Mouse (Mus musculus): ENCODE results near the gene Bcl6. TPM values are rescaled to one million over a fixed set of nuclear protein-coding genes. Genes with fewer than 3 reads are reported as not detected.

Gene Bcl6
- total RNA-seq (2023) = 60.7 and 65.1 TPM in 2 replicates

GRCm38 (mm10) chr16:23988466-23989208 is at the start of gene Bcl6, which contains the start of gene Gm37419:
Gene Bcl6 (minus strand): TSS chr16:23988852.
Gene Gm37419 (plus strand): TSS chr16:23988482.

GRCm38 (mm10) chr16:23932294-23932693 is 56.4 kb downstream of the Bcl6 start, which contains the start of gene Rtp2:
Gene Rtp2 (minus strand): TSS chr16:23932394.

Other genes with a start within 250 kb of the Bcl6 start
- not detected in 2 replicates for gene Sst, start 97.9 kb downstream of the Bcl6 start, total RNA-seq (2023)
- gene Rtp2, start 56.5 kb downstream of the Bcl6 start, total RNA-seq (2023) = not detected in 2 replicates
- not detected in 2 replicates for gene Gm37419, start 370 bp downstream of the Bcl6 start, total RNA-seq (2023)